ENCODE assay signal across 10 mouse cellular contexts in the genomic region with DNA sequence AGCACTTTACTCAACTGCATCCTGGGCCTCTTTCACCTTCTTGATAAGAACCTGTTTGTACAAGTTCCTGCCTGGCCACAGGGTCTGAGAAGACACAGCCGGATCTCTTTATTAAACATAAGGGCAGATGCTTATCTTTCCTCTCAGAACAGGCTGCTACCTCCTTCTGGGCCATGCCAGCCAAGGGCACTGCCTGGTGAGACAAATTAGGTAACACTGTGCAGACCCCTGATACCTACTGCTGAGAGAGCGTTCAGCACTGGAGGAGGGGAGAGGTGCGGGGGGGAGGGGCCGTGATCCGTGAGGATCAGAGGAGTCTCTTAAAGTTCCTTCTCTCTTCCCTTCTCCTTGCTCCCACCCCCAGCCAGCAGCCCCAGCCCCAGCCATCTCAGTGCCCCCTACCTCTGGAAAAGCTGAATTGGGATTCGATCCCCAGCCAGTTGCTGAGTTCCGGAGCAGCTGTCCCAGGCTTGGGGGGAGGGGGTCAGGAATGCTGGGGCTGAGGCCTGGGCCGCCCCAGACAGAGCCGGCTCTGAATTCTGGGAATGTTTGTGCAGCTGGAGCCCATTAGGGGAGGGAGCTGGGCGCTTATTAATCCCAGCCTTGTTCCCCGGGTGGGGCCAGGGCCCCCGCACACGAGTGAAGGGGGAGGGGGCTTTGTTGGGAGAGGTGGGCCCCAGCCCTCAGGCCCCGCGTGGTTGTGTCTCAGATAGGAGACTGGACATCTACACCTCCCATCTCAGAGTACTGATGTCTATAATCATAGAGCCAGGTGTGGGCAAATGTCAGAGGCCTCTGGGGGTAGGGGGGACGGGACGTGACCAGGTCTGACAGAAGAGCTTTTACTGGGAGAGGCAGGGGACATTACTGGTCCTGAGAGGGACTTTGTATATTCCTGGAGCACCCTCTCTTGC. TPM values are rescaled to one million over a fixed set of nuclear protein-coding genes. Genes with fewer than 3 reads are reported as not detected.
A peak's percentile ranks its signal among the peaks of the same experiment; 100 is the strongest.
DNase-seq lines count a peak whose midpoint lies in the region; ATAC-seq and TF ChIP-seq lines count a peak whose summit lies in the region.
"Had no signal": no experiment of that assay in that cellular context is flagged by ENCODE, and none has a peak within 500 bp of the region (broad histone marks: within the 10 kb centered on the region; RNA-seq: fewer than 3 reads in every experiment).

No protein-coding gene starts in this region.

- peak overlapping the region; percentile 17; the same call in 1 of the 2 replicates for H3K9ac ChIP-seq in forebrain, embryonic 12.5 days
- no peak overlapping the region for H3K9ac ChIP-seq in hindbrain, embryonic 16.5 days (ENCODE audit: low read depth, low read length)
- H3K9ac ChIP-seq in lung, embryonic 14.5 days = peak overlapping the region; percentile 48
- peak overlapping the region; percentile 54 for H3K9ac ChIP-seq in stomach, embryonic 16.5 days (ENCODE audit: low read length)

- no peaks in the 10 kb centered on the region for H3K36me3 ChIP-seq in forebrain, embryonic 12.5 days (replicated peaks)
- H3K36me3 ChIP-seq in hindbrain, embryonic 16.5 days (ENCODE audit: control insufficient read depth, insufficient read depth, low read length) = no peaks in the 10 kb centered on the region
- no peaks in the 10 kb centered on the region for H3K36me3 ChIP-seq in lung, embryonic 14.5 days (ENCODE audit: insufficient read depth)
- H3K36me3 ChIP-seq in stomach, embryonic 16.5 days (ENCODE audit: control insufficient read depth, insufficient read depth, low read length) = no peaks in the 10 kb centered on the region

- H3K27me3 ChIP-seq in forebrain, embryonic 12.5 days = no peaks in the 10 kb centered on the region
- no peaks in the 10 kb centered on the region for H3K27me3 ChIP-seq in hindbrain, embryonic 16.5 days (replicated peaks; ENCODE audit: control insufficient read depth, insufficient read depth, low read length)
- H3K27me3 ChIP-seq in lung, embryonic 14.5 days (ENCODE audit: insufficient read depth, low read length) = no peaks in the 10 kb centered on the region
- no peaks in the 10 kb centered on the region for H3K27me3 ChIP-seq in stomach, embryonic 16.5 days (ENCODE audit: control insufficient read depth, insufficient read depth, low read length)

- 6% methylated on average over 17 of the region's 17 CpGs for WGBS in forebrain, embryonic 12.5 days
- 11% methylated on average over 17 of the region's 17 CpGs for WGBS in hindbrain, embryonic 16.5 days
- WGBS in lung, embryonic 14.5 days = 7% methylated on average over 17 of the region's 17 CpGs
- WGBS in stomach, embryonic 16.5 days = 3% methylated on average over 17 of the region's 17 CpGs

- peak; percentile 69 for DNase-seq in gastrocnemius, postnatal 14 days
- DNase-seq in gastrocnemius, adult 18-20 months (ENCODE audit: low spot score) = no peak
- DNase-seq in lung, embryonic 14.5 days = peak; percentile 87
- no peak for DNase-seq in adrenal gland, adult 18-20 months (ENCODE audit: low spot score in 2 of 2)
- no peak for DNase-seq in layer of hippocampus, adult 9-11 months

- peak; percentile 83 for ATAC-seq in forebrain, embryonic 12.5 days (ENCODE audit: low FRiP score)
- ATAC-seq in hindbrain, embryonic 16.5 days = no peak; the same call in 1 of the 2 replicates
- peak; percentile 91 for ATAC-seq in lung, embryonic 14.5 days (ENCODE audit: insufficient read depth)
- peak; percentile 92 for ATAC-seq in stomach, embryonic 16.5 days (ENCODE audit: insufficient read depth, low FRiP score)

- peaks cover 4% of the 10 kb centered on the region; the same call in 1 of the 2 replicates for H3K9me3 ChIP-seq in forebrain, embryonic 12.5 days
- H3K9me3 ChIP-seq in hindbrain, embryonic 16.5 days (ENCODE audit: control insufficient read depth, low read length) = peaks cover 3% of the 10 kb centered on the region; the same call in 1 of the 2 replicates
- peaks cover 4% of the 10 kb centered on the region; the same call in 1 of the 2 replicates for H3K9me3 ChIP-seq in lung, embryonic 14.5 days (ENCODE audit: low read depth, low read length)
- no peaks in the 10 kb centered on the region; the same call in 1 of the 2 replicates for H3K9me3 ChIP-seq in stomach, embryonic 16.5 days (replicated peaks; ENCODE audit: control insufficient read depth, low read length)

- intact Hi-C loops in gastrocnemius, postnatal 14 days (cut with DNase I; ENCODE audit: low total_unique reads) = no loop called here

- peak overlapping the region; percentile 70 for H3K27ac ChIP-seq in forebrain, embryonic 12.5 days
- no peak overlapping the region for H3K27ac ChIP-seq in hindbrain, embryonic 16.5 days (ENCODE audit: low read depth, low read length)
- peak overlapping the region; percentile 94 for H3K27ac ChIP-seq in lung, embryonic 14.5 days (ENCODE audit: low read depth)
- peak overlapping the region; percentile 96 for H3K27ac ChIP-seq in stomach, embryonic 16.5 days (ENCODE audit: low read length)

- 0 out of 2 replicates have a peak overlapping the region, but pooled peaks have one; percentile 7 for H3K4me3 ChIP-seq in forebrain, embryonic 12.5 days (replicated peaks)
- no peak overlapping the region for H3K4me3 ChIP-seq in hindbrain, embryonic 16.5 days (ENCODE audit: low read length)
- peak overlapping the region; percentile 23 for H3K4me3 ChIP-seq in lung, embryonic 14.5 days (ENCODE audit: low read depth, low read length)
- H3K4me3 ChIP-seq in stomach, embryonic 16.5 days (replicated peaks; ENCODE audit: low read length) = peak overlapping the region; percentile 24

- H3K4me2 ChIP-seq in forebrain, embryonic 12.5 days = peak overlapping the region; percentile 32
- 0 out of 2 replicates have a peak overlapping the region, but pooled peaks have one; percentile 4 for H3K4me2 ChIP-seq in hindbrain, embryonic 16.5 days (ENCODE audit: low read length)
- peak overlapping the region; percentile 53 for H3K4me2 ChIP-seq in lung, embryonic 14.5 days
- peak overlapping the region; percentile 44 for H3K4me2 ChIP-seq in stomach, embryonic 16.5 days (ENCODE audit: low read depth, low read length)

- H3K4me1 ChIP-seq in forebrain, embryonic 12.5 days = peaks cover 28% of the 10 kb centered on the region
- H3K4me1 ChIP-seq in hindbrain, embryonic 16.5 days (ENCODE audit: control insufficient read depth, insufficient read depth, low read depth, low read length) = peaks cover 3% of the 10 kb centered on the region
- H3K4me1 ChIP-seq in lung, embryonic 14.5 days (ENCODE audit: insufficient read depth) = peaks cover 28% of the 10 kb centered on the region
- H3K4me1 ChIP-seq in stomach, embryonic 16.5 days (ENCODE audit: control insufficient read depth, insufficient read depth, low read length) = peaks cover 25% of the 10 kb centered on the region

- TF ChIP-seq CTCF in lung, embryonic 14.5 days (IDR thresholded peaks at IDR 0.05; ENCODE audit: low read depth) = no peak

RNA-seq across cellular contexts. Expression of a gene that starts 19.9 kb away (rescaled TPM):
- total RNA-seq in gastrocnemius, postnatal 14 days (2021) = 1 to 10 TPM; 3.6 to 7.3 TPM
- total RNA-seq in gastrocnemius, adult 18-20 months (2021) = 1 to 10 TPM in 1 of 2 experiments, under 1 TPM in 1; 0.89 to 1.8 TPM
- polyA plus RNA-seq in forebrain, embryonic 12.5 days (2016; fragmentation: Nextera tagmentation; extraction: Ambion mirVana) = 42.2 and 42.3 TPM in 2 replicates
- polyA plus RNA-seq in hindbrain, embryonic 16.5 days (2015; fragmentation: Nextera tagmentation; extraction: Ambion mirVana) = 6.0 and 6.7 TPM in 2 replicates
- 40.0 and 42.9 TPM in 2 replicates for polyA plus RNA-seq in lung, embryonic 14.5 days (2014; fragmentation: Nextera tagmentation; extraction: Ambion mirVana)
- polyA plus RNA-seq in stomach, embryonic 16.5 days (2015; fragmentation: Nextera tagmentation; extraction: Ambion mirVana) = 12.2 and 15.4 TPM in 2 replicates
- 1 to 10 TPM; 2.6 to 3.6 TPM for total RNA-seq in adrenal gland, adult 18-20 months (2021)

RNA-seq across cellular contexts. Expression of a gene that starts 39.4 kb away (rescaled TPM):
- not detected for total RNA-seq in gastrocnemius, postnatal 14 days (2021)
- not detected for total RNA-seq in gastrocnemius, adult 18-20 months (2021)
- 0.19 and 0.21 TPM in 2 replicates for polyA plus RNA-seq in forebrain, embryonic 12.5 days (2016; fragmentation: Nextera tagmentation; extraction: Ambion mirVana)
- polyA plus RNA-seq in hindbrain, embryonic 16.5 days (2015; fragmentation: Nextera tagmentation; extraction: Ambion mirVana) = 0.15 and 0.17 TPM in 2 replicates
- 0.22 and 0.64 TPM in 2 replicates for polyA plus RNA-seq in lung, embryonic 14.5 days (2014; fragmentation: Nextera tagmentation; extraction: Ambion mirVana)
- polyA plus RNA-seq in stomach, embryonic 16.5 days (2015; fragmentation: Nextera tagmentation; extraction: Ambion mirVana) = 0.40 and 0.79 TPM in 2 replicates
- total RNA-seq in adrenal gland, adult 18-20 months (2021) = not detected
- total RNA-seq: CH12.LX; heart, postnatal 36 days had no signal

RNA-seq across cellular contexts. Expression of a gene that starts 44.9 kb away (rescaled TPM):
- total RNA-seq in gastrocnemius, postnatal 14 days (2021) = under 1 TPM; 0.38 to 0.66 TPM
- total RNA-seq in gastrocnemius, adult 18-20 months (2021) = under 1 TPM in 1 of 2 experiments, not detected in 1; 0.43 TPM
- polyA plus RNA-seq in forebrain, embryonic 12.5 days (2016; fragmentation: Nextera tagmentation; extraction: Ambion mirVana) = 11.7 and 12.5 TPM in 2 replicates
- polyA plus RNA-seq in hindbrain, embryonic 16.5 days (2015; fragmentation: Nextera tagmentation; extraction: Ambion mirVana) = 2.8 and 4.1 TPM in 2 replicates
- polyA plus RNA-seq in lung, embryonic 14.5 days (2014; fragmentation: Nextera tagmentation; extraction: Ambion mirVana) = 14.3 and 15.3 TPM in 2 replicates
- 21.0 and 22.0 TPM in 2 replicates for polyA plus RNA-seq in stomach, embryonic 16.5 days (2015; fragmentation: Nextera tagmentation; extraction: Ambion mirVana)
- not detected for total RNA-seq in adrenal gland, adult 18-20 months (2021)

Comparison
In these comparisons a context has a peak if more than half of its experiments do, and no peak if none do; other contexts are left out.
1. DNase-seq: peak in gastrocnemius, postnatal 14 days (single experiment) and lung, embryonic 14.5 days (single experiment); none in gastrocnemius, adult 18-20 months (single experiment), adrenal gland, adult 18-20 months (0 of 2) and layer of hippocampus, adult 9-11 months (single experiment).
2. Peak in every context shown above with its lines, with median percentiles within 50 percentile points of each other: H3K4me2 ChIP-seq.